Mouse (Mus musculus): ENCODE results near the gene Sh2d1b1. TPM values are rescaled to one million over a fixed set of nuclear protein-coding genes. Genes with fewer than 3 reads are reported as not detected.

Sh2d1b1 gene
- total RNA-seq, 4 experiments from 2014 or later: 0.15 to 0.23 TPM; not detected in 2

DNA sequence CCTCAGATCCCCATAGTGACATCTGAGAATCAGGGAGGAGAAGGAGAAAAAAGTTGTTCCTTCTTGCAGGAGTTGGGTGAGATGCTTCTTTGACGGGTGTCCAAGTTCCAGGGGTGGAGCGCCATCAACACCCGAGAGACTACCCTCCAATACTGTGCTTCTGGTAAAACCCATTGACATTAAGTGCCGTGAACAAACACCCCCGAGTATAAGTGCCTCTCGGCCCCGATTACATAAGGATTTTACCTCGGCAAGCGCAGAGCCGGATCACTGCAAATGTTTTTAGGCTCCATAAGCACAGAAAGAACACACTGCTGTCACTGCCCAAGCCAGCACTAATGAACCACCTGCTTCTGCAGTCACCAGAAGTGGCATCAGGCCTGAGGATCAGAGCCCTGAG, 45.9 kb downstream of the Sh2d1b1 start:
- no peak for DNase-seq (ENCODE audit: low spot score in 2 of 2)

- DNase-seq (ENCODE audit: low spot score in 2 of 2): no peak
Measured at GRCm38 (mm10) chr1:170324312-170324711, 47.2 kb downstream of the Sh2d1b1 start.

GRCm38 (mm10) chr1:170325277-170325676, 48.2 kb downstream of the Sh2d1b1 start:
- DNase-seq (ENCODE audit: low spot score in 2 of 2): no peak

DNA sequence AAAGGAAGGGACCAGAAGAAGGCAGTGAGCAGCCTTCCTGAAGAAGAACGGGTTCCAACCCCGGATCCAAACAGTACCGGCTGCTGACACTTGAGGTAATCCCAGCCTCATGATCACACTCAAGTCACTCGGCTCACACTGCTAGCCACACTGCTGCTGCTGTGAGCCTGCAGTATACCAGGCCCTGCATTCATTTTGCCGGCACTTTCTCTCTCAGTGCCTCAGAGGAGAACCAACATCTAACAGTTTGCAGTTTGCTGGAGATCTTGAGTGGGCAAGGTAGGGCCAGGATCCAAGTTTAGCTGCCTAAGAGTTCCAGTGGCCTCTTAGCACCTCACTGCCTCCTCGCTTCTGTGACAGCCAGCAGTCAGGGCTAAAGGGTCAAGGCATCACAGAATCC, 54.8 kb downstream of the Sh2d1b1 start:
- no peak for DNase-seq (ENCODE audit: low spot score in 2 of 2)

- no peak for DNase-seq (ENCODE audit: low spot score in 2 of 2)
Measured at GRCm38 (mm10) chr1:170332775-170333174, 55.7 kb downstream of the Sh2d1b1 start.

Other genes starting within 250 kb of the Sh2d1b1 start
- gene Ddr2, start 166.6 kb upstream of the Sh2d1b1 start, total RNA-seq (2022): 1 to 10 TPM; 5.4 to 8.3 (median 6.5) TPM
- gene Uap1, start 102.4 kb upstream of the Sh2d1b1 start, total RNA-seq (2022): 10 to 100 TPM; 55.4 to 72.9 (median 60.0) TPM
- gene Uhmk1, start 61.9 kb upstream of the Sh2d1b1 start, total RNA-seq (2022): 100 to 1,000 TPM; 129 to 147 (median 140) TPM
- gene Sh2d1b2, start 44.6 kb upstream of the Sh2d1b1 start, total RNA-seq (2022): not detected
- gene Gm7694, start 29.0 kb downstream of the Sh2d1b1 start, total RNA-seq (2022): 1 to 10 TPM; 2.2 to 3.3 (median 3.0) TPM
- gene Spata46, start 31.5 kb downstream of the Sh2d1b1 start, total RNA-seq (2022): not detected

All from left cerebral cortex, adult 8-10 months (tissue).